Mouse (Mus musculus): ENCODE results near the gene Tmem86b. TPM values are rescaled to one million over a fixed set of nuclear protein-coding genes. Genes with fewer than 3 reads are reported as not detected.

The Tmem86b gene
- polyA plus RNA-seq, 1 experiment from 2014 or later = 1.3 TPM

GRCm38 (mm10) chr7:4666871-4667270, 35.6 kb upstream of the Tmem86b start:
- no peak for TF ChIP-seq CTCF (IDR thresholded peaks at IDR 0.05; ENCODE audit: low read depth)
- H3K4me1 ChIP-seq (ENCODE audit: insufficient read depth) = no peaks in the 10 kb centered on the region
- no peaks in the 10 kb centered on the region for H3K27me3 ChIP-seq (ENCODE audit: insufficient read depth, low read length)
- no peak overlapping the region for H3K4me2 ChIP-seq
- DNase-seq = no peak
- H3K9ac ChIP-seq = no peak overlapping the region
- no peaks in the 10 kb centered on the region for H3K9me3 ChIP-seq (ENCODE audit: low read depth, low read length)
- H3K4me3 ChIP-seq (ENCODE audit: low read depth, low read length) = no peak overlapping the region
- ATAC-seq (ENCODE audit: insufficient read depth) = no peak
- WGBS = 96% methylated on average over 5 of the region's 5 CpGs
- no peak overlapping the region for H3K27ac ChIP-seq (ENCODE audit: low read depth)
- H3K36me3 ChIP-seq (ENCODE audit: insufficient read depth) = peaks cover 58% of the 10 kb centered on the region

GRCm38 (mm10) chr7:4663742-4664141, 32.5 kb upstream of the Tmem86b start:
- Histone ChIP-seq H3K4me1 (ENCODE audit: insufficient read depth) (no peaks in the 10 kb centered on the region), H3K36me3 (ENCODE audit: insufficient read depth) (peaks cover 45% of the 10 kb centered on the region), H3K27ac (ENCODE audit: low read depth) (no peak overlapping the region), H3K4me2 (no peak overlapping the region), H3K9ac (no peak overlapping the region), H3K27me3 (ENCODE audit: insufficient read depth, low read length) (no peaks in the 10 kb centered on the region), H3K4me3 (ENCODE audit: low read depth, low read length) (no peak overlapping the region), H3K9me3 (ENCODE audit: low read depth, low read length) (no peaks in the 10 kb centered on the region)
- WGBS = 87% methylated on average over 2 of the region's 2 CpGs
- ATAC-seq (ENCODE audit: insufficient read depth) (no peak), DNase-seq (no peak)
- TF ChIP-seq CTCF (IDR thresholded peaks at IDR 0.05; ENCODE audit: low read depth) = no peak

- Histone ChIP-seq H3K27me3 (ENCODE audit: insufficient read depth, low read length) (no peaks in the 10 kb centered on the region), H3K9ac (no peak overlapping the region), H3K36me3 (ENCODE audit: insufficient read depth) (peaks cover 42% of the 10 kb centered on the region), H3K4me3 (ENCODE audit: low read depth, low read length) (no peak overlapping the region), H3K9me3 (ENCODE audit: low read depth, low read length) (no peaks in the 10 kb centered on the region), H3K27ac (ENCODE audit: low read depth) (no peak overlapping the region), H3K4me1 (ENCODE audit: insufficient read depth) (no peaks in the 10 kb centered on the region), H3K4me2 (no peak overlapping the region)
- whole genome bisulfite sequencing = 69% methylated on average over 8 of the region's 8 CpGs
- ATAC-seq (ENCODE audit: insufficient read depth) = no peak
- TF ChIP-seq CTCF (IDR thresholded peaks at IDR 0.05; ENCODE audit: low read depth) = no peak
- no peak for DNase-seq
Measured at GRCm38 (mm10) chr7:4663179-4663578, 32.0 kb upstream of the Tmem86b start.

GRCm38 (mm10) chr7:4659911-4660443, 28.8 kb upstream of the Tmem86b start:
- Histone ChIP-seq H3K36me3 (ENCODE audit: insufficient read depth) (peaks cover 26% of the 10 kb centered on the region), H3K27ac (ENCODE audit: low read depth) (peak overlapping the region; percentile 96), H3K9ac (peak overlapping the region; percentile 90), H3K4me2 (peak overlapping the region; percentile 93), H3K9me3 (ENCODE audit: low read depth, low read length) (no peaks in the 10 kb centered on the region), H3K4me1 (ENCODE audit: insufficient read depth) (0 out of 2 replicates have a peak, but pooled peaks cover 6% of the 10 kb centered on the region), H3K4me3 (ENCODE audit: low read depth, low read length) (peak overlapping the region; percentile 89), H3K27me3 (ENCODE audit: insufficient read depth, low read length) (no peaks in the 10 kb centered on the region)
- 50% methylated on average over 3 of the region's 3 CpGs for WGBS
- DNase-seq (peak; percentile 23), ATAC-seq (ENCODE audit: insufficient read depth) (no peak)
- no peak for TF ChIP-seq CTCF (IDR thresholded peaks at IDR 0.05; ENCODE audit: low read depth)

- Histone ChIP-seq H3K4me3 (ENCODE audit: low read depth, low read length) (peak within 1 kb of the TSS; percentile 89), H3K9ac (peak within 1 kb of the TSS; percentile 90), H3K27ac (ENCODE audit: low read depth) (peak within 1 kb of the TSS; percentile 96), H3K4me1 (ENCODE audit: insufficient read depth) (0 out of 2 replicates have a peak, but pooled peaks cover 6% of the 10 kb centered on the region), H3K9me3 (ENCODE audit: low read depth, low read length) (no peaks in the 10 kb centered on the region), H3K36me3 (ENCODE audit: insufficient read depth) (peaks cover 18% of the 10 kb centered on the region), H3K4me2 (peak within 1 kb of the TSS; percentile 93), H3K27me3 (ENCODE audit: insufficient read depth, low read length) (no peaks in the 10 kb centered on the region)
- TF ChIP-seq CTCF (IDR thresholded peaks at IDR 0.05; ENCODE audit: low read depth) = peak; percentile 55
- DNase-seq (peak; percentile 98), ATAC-seq (ENCODE audit: insufficient read depth) (peak; percentile 97)
- under 1% methylated on average over 54 of the region's 54 CpGs for WGBS
Measured at GRCm38 (mm10) chr7:4658912-4659551, 27.8 kb upstream of the Tmem86b start, which contains the start of gene Ppp6r1. Ppp6r1 (minus strand) TSS chr7:4659019.

GRCm38 (mm10) chr7:4658128-4658907, 27.1 kb upstream of the Tmem86b start:
- Histone ChIP-seq H3K4me2 (peak overlapping the region; percentile 93), H3K36me3 (ENCODE audit: insufficient read depth) (peaks cover 18% of the 10 kb centered on the region), H3K27me3 (ENCODE audit: insufficient read depth, low read length) (no peaks in the 10 kb centered on the region), H3K4me1 (ENCODE audit: insufficient read depth) (0 out of 2 replicates have a peak, but pooled peaks cover 6% of the 10 kb centered on the region), H3K4me3 (ENCODE audit: low read depth, low read length) (peak overlapping the region; percentile 89), H3K27ac (ENCODE audit: low read depth) (peak overlapping the region; percentile 96), H3K9me3 (ENCODE audit: low read depth, low read length) (no peaks in the 10 kb centered on the region), H3K9ac (peak overlapping the region; percentile 90)
- no peak for TF ChIP-seq CTCF (IDR thresholded peaks at IDR 0.05; ENCODE audit: low read depth)
- peak; percentile 68 for DNase-seq
- under 1% methylated on average over 75 of the region's 78 CpGs for WGBS
- peak; percentile 74 for ATAC-seq (ENCODE audit: insufficient read depth)
